Mouse (Mus musculus): ENCODE results near the gene Olfr1232. TPM values are rescaled to one million over a fixed set of nuclear protein-coding genes. Genes with fewer than 3 reads are reported as not detected.

The Olfr1232 gene
- polyA plus RNA-seq (2012; ENCODE audit: low replicate concordance) = not detected in 2 replicates

GRCm38 (mm10) chr2:89329575-89329974 lies at the start of gene Olfr1232:
TSS of gene Olfr1232 (minus strand) at chr2:89329675.

GRCm38 (mm10) chr2:89364765-89365164 lies 35.3 kb upstream of the Olfr1232 start, which contains the start of gene Olfr1234:
TSS of gene Olfr1234 (minus strand) at chr2:89364865.

GRCm38 (mm10) chr2:89342298-89342697 lies 12.8 kb upstream of the Olfr1232 start, which contains the start of gene Olfr1233:
TSS of gene Olfr1233 (minus strand) at chr2:89342398.

DNA sequence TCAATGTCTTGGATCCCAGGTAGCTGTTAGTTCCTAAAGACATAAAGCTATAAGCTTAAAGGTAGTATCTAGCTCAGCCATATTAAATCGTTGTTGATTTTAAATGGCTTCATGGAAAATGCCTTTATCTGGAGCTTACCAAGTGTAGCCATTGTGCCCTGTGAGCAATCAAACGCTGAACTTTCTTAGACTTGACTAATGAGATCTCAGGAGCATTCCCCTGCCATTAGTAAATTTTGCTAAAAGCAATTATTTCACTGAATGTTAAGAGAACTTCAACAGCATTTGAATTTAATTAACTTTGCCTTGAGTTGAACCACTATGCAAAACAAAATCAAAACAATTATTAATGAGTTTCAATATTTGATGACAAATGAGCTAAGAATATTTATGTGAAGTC lies 22.5 kb downstream of the Olfr1232 start, which contains the start of gene Olfr1231:
Gene Olfr1231, minus strand, starts transcription at position 101 of the 400 bp plus-strand sequence.

GRCm38 (mm10) chr2:89297168-89297567 lies 32.3 kb downstream of the Olfr1232 start, which contains the start of gene Olfr1230:
TSS of gene Olfr1230 (minus strand) at chr2:89297268.

DNA sequence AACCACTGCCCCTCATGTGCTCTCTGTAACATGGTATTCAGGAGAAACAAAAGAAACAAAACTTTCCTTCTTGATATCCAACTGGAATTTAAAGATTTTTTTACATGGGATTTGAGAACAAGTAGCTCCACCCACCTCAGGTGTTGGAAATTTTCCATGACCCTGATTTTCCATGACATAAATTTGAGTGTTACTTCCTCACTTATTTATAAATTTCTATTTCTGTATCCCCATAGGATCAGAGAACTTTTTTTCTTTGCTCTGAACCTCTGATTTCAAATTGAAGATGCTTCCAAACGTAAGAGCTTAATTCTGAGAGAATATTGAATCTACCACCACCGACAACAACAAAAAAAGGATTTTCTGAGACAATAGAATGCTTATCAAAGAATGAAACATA lies 41.6 kb downstream of the Olfr1232 start, which contains the start of gene Olfr1229:
Gene Olfr1229, minus strand, starts transcription at position 101 of the 400 bp plus-strand sequence.

Other genes with a start within 250 kb of the Olfr1232 start
- gene Olfr1219, start 246.2 kb downstream of the Olfr1232 start, polyA plus RNA-seq (2012; ENCODE audit: low replicate concordance) = not detected in 2 replicates
- gene Olfr1220, start 222.8 kb downstream of the Olfr1232 start, polyA plus RNA-seq (2012; ENCODE audit: low replicate concordance) = not detected in 2 replicates
- not detected in 2 replicates for gene Olfr1221, start 212.4 kb downstream of the Olfr1232 start, polyA plus RNA-seq (2012; ENCODE audit: low replicate concordance)
- gene Olfr1222, start 196.6 kb downstream of the Olfr1232 start, polyA plus RNA-seq (2012; ENCODE audit: low replicate concordance) = not detected in 2 replicates
- not detected in 2 replicates for gene Olfr1223, start 178.1 kb downstream of the Olfr1232 start, polyA plus RNA-seq (2012; ENCODE audit: low replicate concordance)
- gene Olfr1224-ps1, start 165.6 kb downstream of the Olfr1232 start, polyA plus RNA-seq (2012; ENCODE audit: low replicate concordance) = not detected in 2 replicates
- not detected in 2 replicates for gene Olfr1225, start 155.0 kb downstream of the Olfr1232 start, polyA plus RNA-seq (2012; ENCODE audit: low replicate concordance)
- not detected in 2 replicates for gene Olfr1226, start 129.6 kb downstream of the Olfr1232 start, polyA plus RNA-seq (2012; ENCODE audit: low replicate concordance)
- not detected in 2 replicates for gene Olfr1228, start 75.6 kb downstream of the Olfr1232 start, polyA plus RNA-seq (2012; ENCODE audit: low replicate concordance)
- not detected in 2 replicates for gene Olfr1229, start 41.7 kb downstream of the Olfr1232 start, polyA plus RNA-seq (2012; ENCODE audit: low replicate concordance)
- gene Olfr1230, start 32.4 kb downstream of the Olfr1232 start, polyA plus RNA-seq (2012; ENCODE audit: low replicate concordance) = not detected in 2 replicates
- gene Olfr1231, start 22.6 kb downstream of the Olfr1232 start, polyA plus RNA-seq (2012; ENCODE audit: low replicate concordance) = not detected in 2 replicates
- not detected in 2 replicates for gene Olfr1233, start 12.7 kb upstream of the Olfr1232 start, polyA plus RNA-seq (2012; ENCODE audit: low replicate concordance)
- not detected in 2 replicates for gene Olfr1234, start 35.2 kb upstream of the Olfr1232 start, polyA plus RNA-seq (2012; ENCODE audit: low replicate concordance)
- not detected in 2 replicates for gene Olfr1238, start 80.0 kb upstream of the Olfr1232 start, polyA plus RNA-seq (2012; ENCODE audit: low replicate concordance)
- not detected in 2 replicates for gene Olfr1239, start 90.7 kb upstream of the Olfr1232 start, polyA plus RNA-seq (2012; ENCODE audit: low replicate concordance)
- gene Olfr1240, start 113.3 kb upstream of the Olfr1232 start, polyA plus RNA-seq (2012; ENCODE audit: low replicate concordance) = not detected in 2 replicates
- not detected in 2 replicates for gene Olfr1241, start 157.5 kb upstream of the Olfr1232 start, polyA plus RNA-seq (2012; ENCODE audit: low replicate concordance)
- gene Olfr1242, start 168.7 kb upstream of the Olfr1232 start, polyA plus RNA-seq (2012; ENCODE audit: low replicate concordance) = not detected in 2 replicates
- not detected in 2 replicates for gene Olfr1243, start 201.8 kb upstream of the Olfr1232 start, polyA plus RNA-seq (2012; ENCODE audit: low replicate concordance)
- not detected in 2 replicates for gene Olfr1245, start 248.8 kb upstream of the Olfr1232 start, polyA plus RNA-seq (2012; ENCODE audit: low replicate concordance)